Mouse (Mus musculus): ENCODE data around the gene Aldh9a1.

Aldh9a1 gene

DNA sequence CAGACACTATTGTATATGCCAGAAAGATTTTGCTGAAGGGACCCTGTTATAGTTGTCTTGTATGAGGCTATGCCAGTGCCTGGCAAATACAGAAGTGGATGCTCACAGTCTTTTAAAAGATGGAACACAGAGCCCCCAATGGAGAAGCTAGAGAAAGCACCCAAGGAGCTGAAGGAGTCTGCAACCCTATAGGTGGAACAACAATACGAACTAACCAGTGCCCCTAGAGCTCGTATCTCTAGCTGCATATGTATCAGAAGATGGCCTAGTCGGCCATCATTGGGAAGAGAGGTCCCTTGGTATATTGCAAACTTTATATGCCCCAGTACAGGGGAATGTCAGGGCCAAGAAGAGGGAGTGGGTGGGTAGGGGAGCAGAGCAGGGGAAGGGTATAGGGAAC lies 585 bp upstream of the Aldh9a1 start:
- in situ Hi-C loops (cut with MboI, MseI) = loop anchor here (25.0 kb wide), 1 partner anchor 612 kb away; no protein-coding TSS in a partner anchor

- in situ Hi-C loops (cut with MboI, MseI) = no loop called here
These were observed 1.0 kb downstream of the Aldh9a1 start for GRCm38 (mm10) chr1:167350597-167351415.

- in situ Hi-C loops (cut with MboI, MseI) = no loop called here
These were observed 2.6 kb downstream of the Aldh9a1 start for GRCm38 (mm10) chr1:167352403-167352802.

DNA sequence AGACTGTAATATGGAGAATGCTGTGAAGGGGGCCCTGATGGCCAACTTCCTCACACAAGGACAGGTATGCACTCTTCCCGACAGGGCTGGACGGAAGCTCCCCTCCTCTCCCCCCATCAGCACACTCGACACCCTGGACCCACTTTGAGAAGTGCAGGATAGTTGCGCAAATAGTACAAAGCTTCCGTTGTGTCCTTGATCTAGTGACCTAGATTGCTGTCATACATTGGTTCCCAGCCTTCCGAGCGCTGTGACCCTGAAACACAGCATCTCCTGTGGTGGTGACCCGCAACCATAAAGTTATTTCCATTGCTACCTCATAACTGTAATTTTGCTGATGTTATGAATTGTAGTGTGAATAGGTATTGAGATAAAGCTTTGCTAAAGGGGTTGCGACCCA lies 7.6 kb downstream of the Aldh9a1 start:
- in situ Hi-C loops (cut with MboI, MseI) = no loop called here

GRCm38 (mm10) chr1:167358731-167359130 lies 8.9 kb downstream of the Aldh9a1 start:
- in situ Hi-C loops (cut with MboI, MseI) = no loop called here

- in situ Hi-C loops (cut with MboI, MseI) = no loop called here
These were observed 10.5 kb downstream of the Aldh9a1 start for GRCm38 (mm10) chr1:167360268-167360667.

DNA sequence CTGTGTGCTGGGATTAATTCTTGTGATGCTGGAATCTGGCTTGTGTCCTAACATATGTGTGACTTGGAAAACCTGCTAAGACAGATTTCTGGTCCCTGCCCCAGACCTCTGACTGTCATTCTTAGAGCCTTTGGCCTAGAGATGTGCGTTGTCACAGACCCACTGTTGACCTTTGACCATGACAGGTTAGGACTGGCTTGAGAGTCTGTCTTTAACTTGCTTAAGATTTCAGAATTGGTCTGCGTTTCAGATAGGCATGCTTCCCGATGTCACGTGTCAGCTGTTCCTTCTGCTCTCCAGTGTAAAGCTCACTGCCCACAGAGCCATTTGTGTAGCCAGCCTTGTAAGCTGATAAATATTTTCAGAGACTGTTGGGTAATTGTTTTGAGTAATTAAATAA lies 13.0 kb downstream of the Aldh9a1 start:
- in situ Hi-C loops (cut with MboI, MseI) = no loop called here

DNA sequence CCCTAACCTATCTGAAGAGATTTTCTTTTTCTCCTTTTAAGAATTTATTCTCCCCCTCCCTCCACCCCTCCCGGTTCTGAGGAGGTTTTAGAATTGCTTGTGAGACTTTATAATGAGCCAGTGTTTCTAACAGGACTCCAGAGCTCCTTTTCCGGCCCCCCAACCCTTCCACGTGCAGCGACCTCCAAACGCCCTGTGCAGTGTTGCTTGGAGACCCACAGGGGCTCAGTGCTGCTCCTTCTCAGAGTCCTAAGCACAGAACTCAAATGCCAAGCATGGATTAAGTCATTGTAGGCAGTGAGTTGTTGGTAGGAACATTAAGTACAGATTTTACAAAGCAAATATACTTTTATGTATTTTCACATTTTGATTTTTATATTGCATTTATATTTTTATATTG lies 13.5 kb downstream of the Aldh9a1 start:
- in situ Hi-C loops (cut with MboI, MseI) = no loop called here

DNA sequence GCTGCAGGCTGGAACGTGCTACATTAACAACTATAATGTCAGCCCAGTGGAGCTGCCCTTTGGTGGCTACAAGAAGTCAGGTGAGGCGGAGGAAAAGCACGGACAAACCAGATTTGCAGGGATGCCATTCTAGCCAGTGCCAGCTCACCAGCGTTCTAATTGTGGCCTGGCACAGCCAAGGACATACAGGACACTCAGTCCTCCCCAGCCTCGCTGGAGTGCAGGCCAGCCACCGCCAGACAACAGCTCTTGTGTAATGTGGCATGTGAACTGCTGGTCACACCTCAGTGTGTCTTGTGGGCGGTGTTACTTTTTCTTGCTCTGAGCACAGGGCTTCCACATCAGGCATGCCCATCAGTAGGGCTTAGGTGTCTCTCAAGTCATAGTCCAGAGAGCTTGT lies 16.0 kb downstream of the Aldh9a1 start:
- in situ Hi-C loops (cut with MboI, MseI) = no loop called here

- in situ Hi-C loops (cut with MboI, MseI) = no loop called here
These were observed 16.8 kb downstream of the Aldh9a1 start for GRCm38 (mm10) chr1:167366621-167367020.

- in situ Hi-C loops (cut with MboI, MseI) = no loop called here
These were observed 18.2 kb downstream of the Aldh9a1 start for GRCm38 (mm10) chr1:167368018-167368417.

- in situ Hi-C loops (cut with MboI, MseI) = no loop called here
These were observed 18.7 kb downstream of the Aldh9a1 start for GRCm38 (mm10) chr1:167368513-167368912.

- in situ Hi-C loops (cut with MboI, MseI) = no loop called here
These were observed 20.1 kb downstream of the Aldh9a1 start for GRCm38 (mm10) chr1:167369905-167370304.

GRCm38 (mm10) chr1:167372739-167373138 lies 22.9 kb downstream of the Aldh9a1 start:
- in situ Hi-C loops (cut with MboI, MseI) = no loop called here

DNA sequence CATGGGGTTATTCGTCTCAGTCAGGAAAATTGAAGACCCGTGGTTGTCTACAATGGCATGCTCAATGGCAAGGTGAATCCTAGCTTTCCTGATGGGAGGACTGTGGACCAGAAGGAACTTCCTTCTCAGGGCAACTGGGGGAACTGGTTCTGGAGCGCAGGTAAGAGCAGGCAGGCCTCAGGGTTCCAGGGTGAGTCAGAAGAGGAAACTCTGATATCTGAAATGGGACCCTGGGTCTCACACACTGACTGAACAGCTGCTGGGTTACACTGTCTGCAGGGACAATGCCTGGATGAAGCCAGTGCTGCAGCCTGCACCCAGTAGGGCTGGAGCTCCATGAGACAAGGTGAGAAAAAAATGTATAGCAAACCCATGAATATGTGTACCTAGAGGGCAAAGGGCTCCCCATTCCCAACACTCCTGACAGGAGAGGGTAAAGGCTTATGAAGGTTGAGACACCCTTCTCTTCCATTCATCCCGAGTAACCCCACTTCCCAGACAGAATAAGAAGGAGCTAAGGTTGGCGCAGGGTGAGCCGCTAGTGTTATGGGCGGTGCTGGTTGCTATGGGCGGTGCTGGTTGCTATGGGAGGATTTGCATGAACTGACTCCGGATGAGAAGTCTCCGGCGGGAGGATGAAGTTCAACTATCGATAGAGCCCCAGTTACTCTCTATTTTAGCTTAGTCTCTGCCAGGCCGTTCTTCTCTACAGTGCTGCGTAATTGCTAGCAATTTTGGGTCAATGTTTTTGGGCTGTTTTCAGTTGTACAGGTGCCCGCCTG lies 24.4 kb downstream of the Aldh9a1 start:
- in situ Hi-C loops (cut with MboI, MseI) = no loop called here

GRCm38 (mm10) chr1:167374942-167375341 lies 25.2 kb downstream of the Aldh9a1 start:
- in situ Hi-C loops (cut with MboI, MseI) = no loop called here

DNA sequence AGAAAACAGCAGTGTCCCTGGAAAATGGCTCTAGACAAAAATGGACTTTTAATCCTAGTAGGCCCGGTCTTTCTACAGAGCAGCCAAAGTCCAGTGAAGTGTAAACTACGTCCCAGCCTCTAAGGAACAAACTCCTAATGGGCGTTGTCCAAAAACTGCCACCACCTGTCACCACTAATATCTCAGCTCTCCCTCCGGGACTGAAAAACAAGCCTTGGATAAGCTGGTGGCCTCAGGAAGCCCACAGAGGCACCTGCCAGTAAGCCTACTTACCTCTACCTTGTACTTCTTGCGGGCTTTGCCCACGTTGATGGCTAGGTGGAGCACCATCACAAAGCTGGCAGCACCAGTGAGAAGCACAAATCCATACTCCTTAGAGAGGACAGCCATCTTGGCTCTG lies 28.2 kb downstream of the Aldh9a1 start:
- in situ Hi-C loops (cut with MboI, MseI) = no loop called here

- in situ Hi-C loops (cut with MboI, MseI) = no loop called here
These were observed 30.0 kb downstream of the Aldh9a1 start for GRCm38 (mm10) chr1:167379751-167380150.

GRCm38 (mm10) chr1:167380223-167380622 lies 30.4 kb downstream of the Aldh9a1 start:
- in situ Hi-C loops (cut with MboI, MseI) = no loop called here

GRCm38 (mm10) chr1:167381050-167382015 lies 31.5 kb downstream of the Aldh9a1 start:
- in situ Hi-C loops (cut with MboI, MseI) = no loop called here

- in situ Hi-C loops (cut with MboI, MseI) = no loop called here
These were observed 32.5 kb downstream of the Aldh9a1 start for GRCm38 (mm10) chr1:167382316-167382715.

- in situ Hi-C loops (cut with MboI, MseI) = no loop called here
These were observed 33.0 kb downstream of the Aldh9a1 start for GRCm38 (mm10) chr1:167382763-167383162.
